Mouse (Mus musculus): Measurements from ENCODE around the gene Zhx3. TPM values are rescaled to one million over a fixed set of nuclear protein-coding genes. Genes with fewer than 3 reads are reported as not detected.

Zhx3 gene
- total and polyA plus RNA-seq, 2 experiments from 2014 or later = 18.9 to 53.0 TPM

GRCm38 (mm10) chr2:160734331-160734730, 138.5 kb downstream of the Zhx3 start:
- WGBS = 93% methylated on average over 3 of the region's 3 CpGs
- Histone ChIP-seq H3K36me3 (ENCODE audit: insufficient read depth, low read length) (peaks cover 6% of the 10 kb centered on the region; the same call in 1 of the 2 replicates), H3K4me3 (ENCODE audit: low read length) (no peak overlapping the region), H3K9me3 (ENCODE audit: low read length) (no peaks in the 10 kb centered on the region), H3K4me1 (ENCODE audit: insufficient read depth, low read length) (peaks cover 45% of the 10 kb centered on the region), H3K27ac (no peak overlapping the region), H3K4me2 (ENCODE audit: low read depth, low read length) (peak overlapping the region; percentile 85), H3K9ac (replicated peaks; ENCODE audit: low read length) (no peak overlapping the region), H3K27me3 (ENCODE audit: insufficient read depth, low read length) (no peaks in the 10 kb centered on the region)
- no peak for DNase-seq (ENCODE audit: low spot score)
- no peak for ATAC-seq
- TF ChIP-seq CTCF (IDR thresholded peaks at IDR 0.05; ENCODE audit: low read depth) = no peak

DNA sequence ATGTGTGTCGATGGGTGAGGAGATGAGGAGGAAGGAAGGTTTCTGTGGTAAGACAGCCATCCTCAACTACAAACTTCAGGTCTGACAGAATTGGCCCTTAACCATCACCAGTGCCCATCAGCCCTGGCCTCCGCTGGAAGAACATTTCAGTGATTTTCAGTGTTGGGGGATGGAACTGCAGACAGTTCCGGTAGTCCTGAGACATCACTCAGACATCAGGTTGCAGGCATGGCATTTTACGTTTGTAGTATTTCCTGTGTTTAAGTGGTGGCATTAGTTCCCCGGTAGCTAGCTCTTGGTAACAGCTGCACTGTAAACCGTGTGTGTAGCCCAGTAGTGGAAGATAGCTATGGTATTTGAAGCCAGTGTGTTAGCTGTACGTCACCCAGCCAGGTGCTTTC, 139.7 kb downstream of the Zhx3 start:
- Histone ChIP-seq H3K9ac (replicated peaks; ENCODE audit: low read length) (peak overlapping the region; percentile 88), H3K27ac (no peak overlapping the region), H3K9me3 (ENCODE audit: low read length) (no peaks in the 10 kb centered on the region), H3K4me1 (ENCODE audit: insufficient read depth, low read length) (peaks cover 41% of the 10 kb centered on the region), H3K4me3 (ENCODE audit: low read length) (peak overlapping the region; percentile 62), H3K27me3 (ENCODE audit: insufficient read depth, low read length) (no peaks in the 10 kb centered on the region), H3K4me2 (ENCODE audit: low read depth, low read length) (peak overlapping the region; percentile 85), H3K36me3 (ENCODE audit: insufficient read depth, low read length) (no peaks in the 10 kb centered on the region; the same call in 1 of the 2 replicates)
- 50% methylated on average over 7 of the region's 7 CpGs for WGBS
- TF ChIP-seq CTCF (IDR thresholded peaks at IDR 0.05; ENCODE audit: low read depth) = no peak
- DNase-seq (ENCODE audit: low spot score) (no peak), ATAC-seq (no peak)

- H3K9ac ChIP-seq (replicated peaks; ENCODE audit: low read length) = peak overlapping the region; percentile 88
- ATAC-seq (no peak), DNase-seq (ENCODE audit: low spot score) (no peak)
- peak overlapping the region; percentile 92 for H3K27ac ChIP-seq
- H3K4me3 ChIP-seq (ENCODE audit: low read length) = peak overlapping the region; percentile 62
- H3K4me1 ChIP-seq (ENCODE audit: insufficient read depth, low read length) = peaks cover 38% of the 10 kb centered on the region
- 21% methylated on average over 9 of the region's 9 CpGs for WGBS
- H3K36me3 ChIP-seq (ENCODE audit: insufficient read depth, low read length) = no peaks in the 10 kb centered on the region
- TF ChIP-seq CTCF (IDR thresholded peaks at IDR 0.05; ENCODE audit: low read depth) = no peak
- no peaks in the 10 kb centered on the region for H3K9me3 ChIP-seq (ENCODE audit: low read length)
- peak overlapping the region; percentile 85 for H3K4me2 ChIP-seq (ENCODE audit: low read depth, low read length)
- no peaks in the 10 kb centered on the region for H3K27me3 ChIP-seq (ENCODE audit: insufficient read depth, low read length)
These were observed 140.3 kb downstream of the Zhx3 start for GRCm38 (mm10) chr2:160732420-160732995.

DNA sequence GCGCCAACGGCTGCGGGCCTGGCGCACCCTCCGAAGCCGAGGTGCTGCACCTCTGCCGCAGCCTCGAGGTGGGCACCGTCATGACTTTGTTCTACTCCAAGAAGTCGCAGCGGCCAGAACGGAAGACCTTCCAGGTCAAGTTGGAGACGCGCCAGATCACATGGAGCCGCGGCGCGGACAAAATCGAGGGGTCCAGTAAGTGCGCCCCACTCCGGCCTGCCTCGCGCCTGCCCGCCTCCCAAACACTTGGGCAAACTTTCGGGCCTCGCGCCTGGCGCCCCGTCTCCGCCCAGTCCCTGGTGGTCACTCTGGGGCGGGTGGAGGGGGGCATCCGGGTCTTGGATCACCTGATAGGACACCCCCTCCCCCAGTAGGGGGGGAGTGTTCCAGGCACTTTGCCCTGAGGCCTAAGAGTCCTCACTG, 140.9 kb downstream of the Zhx3 start:
- Histone ChIP-seq H3K4me2 (ENCODE audit: low read depth, low read length) (peak overlapping the region; percentile 85), H3K27ac (peak overlapping the region; percentile 92), H3K27me3 (ENCODE audit: insufficient read depth, low read length) (no peaks in the 10 kb centered on the region), H3K4me3 (ENCODE audit: low read length) (peak overlapping the region; percentile 62), H3K9ac (replicated peaks; ENCODE audit: low read length) (peak overlapping the region; percentile 88), H3K4me1 (ENCODE audit: insufficient read depth, low read length) (peaks cover 38% of the 10 kb centered on the region), H3K9me3 (ENCODE audit: low read length) (no peaks in the 10 kb centered on the region), H3K36me3 (ENCODE audit: insufficient read depth, low read length) (no peaks in the 10 kb centered on the region)
- under 1% methylated on average over 32 of the region's 32 CpGs for WGBS
- ATAC-seq (peak; percentile 44), DNase-seq (ENCODE audit: low spot score) (peak; percentile 81)
- peak; percentile 48 for TF ChIP-seq CTCF (IDR thresholded peaks at IDR 0.05; ENCODE audit: low read depth)

DNA sequence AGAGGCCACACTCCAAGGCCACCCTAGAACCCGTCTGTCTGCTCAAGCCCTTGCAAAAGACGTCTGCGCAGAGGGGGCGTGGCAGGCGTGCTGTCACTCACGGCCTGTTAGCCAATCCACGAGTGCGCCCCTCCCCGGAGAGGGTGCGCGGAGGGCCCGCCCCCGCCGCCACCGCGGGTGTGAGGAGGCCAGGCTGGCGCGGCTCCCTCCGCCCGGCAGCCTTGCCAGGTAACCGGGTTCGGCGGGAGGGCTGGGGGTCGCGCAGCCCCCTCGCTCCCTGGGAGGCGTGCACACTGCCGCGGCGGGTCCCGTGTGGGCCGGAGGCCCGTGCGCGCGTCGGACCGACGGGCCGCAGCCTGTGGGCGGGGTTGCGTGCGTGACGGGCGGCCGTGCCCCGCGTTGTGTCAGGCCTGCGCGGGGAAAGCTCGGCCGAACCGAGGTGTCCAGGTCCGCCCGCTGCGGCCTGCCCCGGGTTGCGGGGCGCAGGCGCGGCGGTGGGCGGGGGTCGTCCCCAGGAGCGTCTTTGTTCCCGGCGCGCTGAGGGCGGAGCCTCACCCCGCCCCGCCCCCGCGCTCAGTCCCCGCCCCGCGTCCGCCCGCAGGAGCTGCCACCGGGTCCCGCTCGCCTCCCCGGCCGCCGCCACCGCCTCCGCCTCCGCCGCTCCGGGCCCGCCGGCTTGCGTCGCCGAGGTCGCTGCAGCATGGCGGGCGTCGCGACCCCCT, 141.5 kb downstream of the Zhx3 start, which contains the start of gene Plcg1:
TSS of gene Plcg1 (plus strand) at position 184 of the 722 bp plus-strand sequence.
- TF ChIP-seq CTCF (IDR thresholded peaks at IDR 0.05; ENCODE audit: low read depth) = no peak
- Histone ChIP-seq H3K9ac (replicated peaks; ENCODE audit: low read length) (peak within 1 kb of the TSS; percentile 88), H3K4me2 (ENCODE audit: low read depth, low read length) (peak within 1 kb of the TSS; percentile 85), H3K27ac (peak within 1 kb of the TSS; percentile 92), H3K4me1 (ENCODE audit: insufficient read depth, low read length) (peaks cover 38% of the 10 kb centered on the region), H3K36me3 (ENCODE audit: insufficient read depth, low read length) (no peaks in the 10 kb centered on the region), H3K4me3 (ENCODE audit: low read length) (peak within 1 kb of the TSS; percentile 62), H3K9me3 (ENCODE audit: low read length) (no peaks in the 10 kb centered on the region), H3K27me3 (ENCODE audit: insufficient read depth, low read length) (no peaks in the 10 kb centered on the region)
- WGBS = 0% methylated on average over 37 of the region's 99 CpGs
- peak; percentile 97 for DNase-seq (ENCODE audit: low spot score)
- peak; percentile 95 for ATAC-seq

GRCm38 (mm10) chr2:160730797-160731116, 142.0 kb downstream of the Zhx3 start:
- Histone ChIP-seq H3K27ac (peak overlapping the region; percentile 92), H3K9me3 (ENCODE audit: low read length) (no peaks in the 10 kb centered on the region), H3K27me3 (ENCODE audit: insufficient read depth, low read length) (no peaks in the 10 kb centered on the region), H3K36me3 (ENCODE audit: insufficient read depth, low read length) (no peaks in the 10 kb centered on the region), H3K4me1 (ENCODE audit: insufficient read depth, low read length) (peaks cover 38% of the 10 kb centered on the region), H3K9ac (replicated peaks; ENCODE audit: low read length) (peak overlapping the region; percentile 88), H3K4me2 (ENCODE audit: low read depth, low read length) (peak overlapping the region; percentile 85), H3K4me3 (ENCODE audit: low read length) (peak overlapping the region; percentile 62)
- 6% methylated on average over 19 of the region's 19 CpGs for WGBS
- ATAC-seq (no peak), DNase-seq (ENCODE audit: low spot score) (no peak)
- no peak for TF ChIP-seq CTCF (IDR thresholded peaks at IDR 0.05; ENCODE audit: low read depth)
